Mouse (Mus musculus) spleen, adult 2 months (tissue): Measurements from ENCODE around the gene Bptf.

ENCODE experiments used
- CTCF ChIP-seq: fragments of 200-500 bp; IDR thresholded peaks from 2 replicates; pipeline ENCODE4 v1.5.1; 2011; ENCODE audit warnings: mild to moderate bottlenecking, inconsistent platforms; ENCODE audit not compliant: insufficient read depth, insufficient read length, insufficient replicate concordance; ENCODE audit errors: extremely low read depth
- POLR2A ChIP-seq: fragments of 200-500 bp; IDR thresholded peaks from 2 replicates; pipeline ENCODE4 v1.6.1; 2011; ENCODE audit warnings: low read depth, low read length, inconsistent platforms

DNA sequence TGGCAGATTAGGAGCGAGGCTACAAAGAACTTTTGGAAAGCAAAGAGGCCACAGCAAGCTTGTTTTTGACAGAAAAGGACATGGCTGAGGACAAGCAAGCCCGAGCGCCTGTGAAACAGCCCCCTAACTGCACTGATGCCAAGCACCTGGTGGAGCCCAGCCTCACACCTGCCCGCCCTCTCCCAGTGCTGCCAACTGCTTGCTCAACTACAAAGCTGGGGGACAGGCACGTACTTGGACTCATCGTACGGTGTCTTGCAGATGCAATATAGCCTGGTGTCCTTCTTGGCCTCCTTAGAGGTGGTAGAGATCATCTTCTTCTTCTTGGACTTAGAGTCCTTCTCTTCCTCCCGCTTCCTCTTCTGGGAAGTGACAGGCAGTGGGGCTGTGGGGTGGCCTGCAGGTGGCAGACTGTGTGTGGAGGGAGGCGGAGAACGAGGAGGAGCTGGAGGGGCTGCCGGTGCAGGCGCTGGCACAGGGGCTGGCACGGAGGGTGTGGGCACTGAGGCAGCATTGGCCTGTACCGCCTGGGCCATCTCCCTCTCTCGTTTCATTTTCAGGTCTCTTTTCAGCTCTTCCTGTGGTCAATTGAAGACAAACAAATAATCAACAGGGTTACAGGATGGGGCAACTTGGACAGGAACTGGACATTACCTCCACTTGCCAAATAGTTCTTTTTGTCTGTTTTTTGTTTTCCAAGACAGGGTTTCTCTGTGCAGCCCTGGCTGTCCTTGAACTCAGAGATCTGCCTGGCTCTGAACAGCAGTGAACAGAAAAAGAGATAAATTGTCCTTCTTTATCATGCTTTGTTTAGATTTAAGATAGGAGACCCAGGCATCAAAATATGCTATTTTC is 84.9 kb downstream of the Bptf start:
- TF ChIP-seq POLR2A: no peak
- no peak for TF ChIP-seq CTCF
